Mouse (Mus musculus) heart, embryonic 11.5 days (tissue): ENCODE measurements at regions not wholly inside any gene's neighbourhood (a gene's known extent, or its start where the extent isn't known, plus 50 kb on each side); places are given as distances from the start of the nearest gene placed in this dataset.
A peak's percentile ranks its signal among the peaks of the same experiment; 100 is the strongest.

Experiments used
- ATAC-seq: fragments of 200-750 bp; cut with Nextera tagmentation; replicated peaks from 2 replicates; pipeline ENCODE4 v1.8.0; 2017; ENCODE audit warnings: moderate library complexity; ENCODE audit not compliant: insufficient number of reproducible peaks, low FRiP score, low TSS enrichment
- H3K27ac ChIP-seq: fragments of 300-500 bp; sonication (generic); 2 replicates; pipeline ENCODE4 v1.5.1; 2014; ENCODE audit warnings: mild to moderate bottlenecking, low read depth, low read length
- H3K27me3 ChIP-seq: fragments of 300-500 bp; sonication (generic); 2 replicates; pipeline ENCODE4 v1.6.1; 2014; ENCODE audit warnings: mild to moderate bottlenecking, low read length, mixed read lengths; ENCODE audit not compliant: control insufficient read depth, insufficient read depth
- H3K36me3 ChIP-seq: fragments of 300-500 bp; sonication (generic); 2 replicates; pipeline ENCODE4 v1.6.1; 2014; ENCODE audit warnings: mild to moderate bottlenecking, low read length, moderate library complexity, mixed read lengths; ENCODE audit not compliant: control insufficient read depth, insufficient read depth
- H3K4me1 ChIP-seq: fragments of 300-500 bp; sonication (generic); 2 replicates; pipeline ENCODE4 v1.6.1; 2014; ENCODE audit warnings: low read length; ENCODE audit not compliant: control insufficient read depth, insufficient read depth
- H3K4me2 ChIP-seq: fragments of 300-500 bp; sonication (generic); 2 replicates; pipeline ENCODE4 v1.6.1; 2014; ENCODE audit warnings: mild to moderate bottlenecking, moderate library complexity
- H3K4me3 ChIP-seq: fragments of 300-500 bp; sonication (generic); 2 replicates; pipeline ENCODE4 v1.5.1; 2014; ENCODE audit warnings: low read depth, low read length
- H3K9ac ChIP-seq: fragments of 300-500 bp; sonication (generic); 2 replicates; pipeline ENCODE4 v1.6.1; 2014; ENCODE audit warnings: mild to moderate bottlenecking, low read depth, low read length, moderate library complexity
- H3K9me3 ChIP-seq: fragments of 300-500 bp; sonication (generic); replicated peaks from 2 replicates; pipeline ENCODE4 v1.6.1; 2016; ENCODE audit warnings: low read length; ENCODE audit not compliant: control insufficient read depth
- WGBS: fragments of 180-500 bp; shearing (Covaris S2); extraction: QIAGEN DNeasy Blood & Tissue Kit; methylation state at CpG from one replicate; pipeline ENCODE4 v1.1.7; 2014; ENCODE audit not compliant: insufficient replicate concordance; 5-methylcytosine and 5-hydroxymethylcytosine counted together

DNA sequence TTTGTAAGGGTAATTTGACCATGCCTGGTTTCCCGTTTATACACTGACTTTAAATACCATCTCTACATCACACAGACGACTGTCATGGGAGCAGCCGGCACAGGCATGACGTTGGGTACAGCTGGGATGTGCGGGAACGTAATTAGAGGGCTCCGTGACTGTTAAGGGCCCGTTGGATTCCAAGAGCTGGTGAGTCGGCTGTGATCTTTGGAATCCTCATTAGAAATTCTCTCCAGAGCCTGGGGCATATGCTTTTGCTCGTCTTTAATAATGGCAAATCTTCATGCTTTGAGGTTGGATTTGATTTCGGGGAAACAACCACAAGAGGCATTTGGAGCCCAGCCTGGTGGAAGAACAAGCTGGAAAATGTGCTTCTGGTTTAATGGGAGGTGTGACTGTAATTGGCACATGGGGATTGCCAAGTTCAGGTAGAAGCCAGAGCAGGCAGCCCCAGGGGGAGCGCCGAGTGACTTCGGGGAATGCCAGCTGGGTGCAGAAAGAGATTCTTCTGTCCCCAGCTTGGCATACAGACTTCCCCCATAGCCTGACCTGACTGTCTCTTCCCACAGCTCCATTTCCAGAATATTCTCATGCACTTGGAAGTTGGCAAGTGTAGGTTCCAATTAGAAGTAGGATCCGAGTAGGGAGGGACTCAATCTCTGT is 275.4 kb upstream of the 4930535I16Rik start:
- Histone ChIP-seq H3K9me3 (no peaks in the 10 kb centered on the region), H3K27me3 (peaks cover 43% of the 10 kb centered on the region), H3K36me3 (no peaks in the 10 kb centered on the region), H3K4me3 (no peak overlapping the region), H3K9ac (no peak overlapping the region), H3K27ac (no peak overlapping the region), H3K4me2 (no peak overlapping the region), H3K4me1 (no peaks in the 10 kb centered on the region)
- ATAC-seq, result no peak
- 74% methylated on average over 15 of the region's 15 CpGs for WGBS

DNA sequence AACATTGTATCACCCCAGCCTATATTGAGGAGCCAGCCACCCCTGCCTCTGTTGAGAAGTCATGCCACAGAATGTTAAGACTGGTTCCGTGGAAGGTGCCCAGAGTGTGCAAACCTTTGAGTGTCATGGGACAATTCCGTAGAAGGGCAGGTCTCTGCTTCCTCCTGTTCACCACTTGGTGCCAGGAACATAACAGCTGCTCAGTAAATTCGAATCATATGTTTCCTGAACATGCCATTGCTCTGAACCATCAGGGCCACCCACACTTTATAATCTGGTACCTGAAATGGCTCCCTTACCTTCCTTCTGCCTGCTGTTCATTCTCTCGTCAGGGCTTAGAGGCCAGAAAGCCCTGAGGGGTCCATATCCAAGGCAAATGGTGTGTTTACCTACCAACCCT is 273.0 kb upstream of the 4930535I16Rik start:
- H3K4me2 ChIP-seq, result no peak overlapping the region
- H3K4me3 ChIP-seq, result no peak overlapping the region
- H3K36me3 ChIP-seq, result no peaks in the 10 kb centered on the region
- no peak for ATAC-seq
- H3K27me3 ChIP-seq, result peaks cover 43% of the 10 kb centered on the region
- 66% methylated on average over 4 of the region's 4 CpGs for WGBS
- no peaks in the 10 kb centered on the region for H3K9me3 ChIP-seq
- H3K4me1 ChIP-seq, result no peaks in the 10 kb centered on the region
- no peak overlapping the region for H3K27ac ChIP-seq
- no peak overlapping the region for H3K9ac ChIP-seq

- Histone ChIP-seq H3K4me3 (no peak overlapping the region), H3K4me1 (no peaks in the 10 kb centered on the region), H3K9ac (no peak overlapping the region), H3K36me3 (no peaks in the 10 kb centered on the region), H3K9me3 (no peaks in the 10 kb centered on the region), H3K27me3 (peaks cover 35% of the 10 kb centered on the region), H3K27ac (no peak overlapping the region), H3K4me2 (no peak overlapping the region)
- no peak for ATAC-seq
- 59% methylated on average over 13 of the region's 13 CpGs for WGBS
Measured at GRCm38 (mm10) chr4:124189993-124190385, 272.2 kb upstream of the 4930535I16Rik start.

- 20% methylated on average over 24 of the region's 24 CpGs for WGBS
Measured at GRCm38 (mm10) chr4:124189352-124189992, 271.6 kb upstream of the 4930535I16Rik start.

GRCm38 (mm10) chr4:124187108-124187507 is 269.3 kb upstream of the 4930535I16Rik start:
- 70% methylated on average over 4 of the region's 4 CpGs for WGBS
- H3K27me3 ChIP-seq, result peaks cover 38% of the 10 kb centered on the region

More at GRCm38 (mm10) chr4:124189352-124189992, 271.6 kb upstream of the 4930535I16Rik start:
- Histone ChIP-seq H3K27ac (no peak overlapping the region), H3K36me3 (no peaks in the 10 kb centered on the region), H3K27me3 (peaks cover 33% of the 10 kb centered on the region), H3K4me2 (peak overlapping the region; percentile 6; the same call in 1 of the 2 replicates), H3K4me3 (no peak overlapping the region), H3K9ac (no peak overlapping the region), H3K4me1 (no peaks in the 10 kb centered on the region), H3K9me3 (no peaks in the 10 kb centered on the region)
- ATAC-seq, result no peak

GRCm38 (mm10) chr4:124181335-124181734 is 263.5 kb upstream of the 4930535I16Rik start:
- peaks cover 43% of the 10 kb centered on the region for H3K27me3 ChIP-seq
- no peak for ATAC-seq
- H3K27ac ChIP-seq, result no peak overlapping the region

More at GRCm38 (mm10) chr4:124187108-124187507, 269.3 kb upstream of the 4930535I16Rik start:
- Histone ChIP-seq H3K4me3 (no peak overlapping the region), H3K36me3 (no peaks in the 10 kb centered on the region), H3K4me1 (no peaks in the 10 kb centered on the region), H3K27ac (no peak overlapping the region), H3K4me2 (no peak overlapping the region), H3K9me3 (no peaks in the 10 kb centered on the region), H3K9ac (no peak overlapping the region)
- ATAC-seq, result no peak

GRCm38 (mm10) chr4:124178401-124179018 is 260.7 kb upstream of the 4930535I16Rik start:
- Histone ChIP-seq H3K27ac (no peak overlapping the region), H3K4me3 (peak overlapping the region; percentile 53), H3K9me3 (no peaks in the 10 kb centered on the region), H3K27me3 (peaks cover 46% of the 10 kb centered on the region), H3K4me1 (0 out of 2 replicates have a peak, but pooled peaks cover 3% of the 10 kb centered on the region), H3K4me2 (peak overlapping the region; percentile 93), H3K36me3 (no peaks in the 10 kb centered on the region), H3K9ac (peak overlapping the region; percentile 65; the same call in 1 of the 2 replicates)
- ATAC-seq, result no peak
- WGBS, result under 1% methylated on average over 50 of the region's 50 CpGs

More at GRCm38 (mm10) chr4:124181335-124181734, 263.5 kb upstream of the 4930535I16Rik start:
- 76% methylated on average over 4 of the region's 4 CpGs for WGBS
- no peak overlapping the region for H3K4me3 ChIP-seq
- no peak overlapping the region for H3K9ac ChIP-seq
- no peaks in the 10 kb centered on the region for H3K36me3 ChIP-seq
- 0 out of 2 replicates have a peak, but pooled peaks cover 3% of the 10 kb centered on the region for H3K4me1 ChIP-seq
- H3K9me3 ChIP-seq, result no peaks in the 10 kb centered on the region
- no peak overlapping the region for H3K4me2 ChIP-seq

DNA sequence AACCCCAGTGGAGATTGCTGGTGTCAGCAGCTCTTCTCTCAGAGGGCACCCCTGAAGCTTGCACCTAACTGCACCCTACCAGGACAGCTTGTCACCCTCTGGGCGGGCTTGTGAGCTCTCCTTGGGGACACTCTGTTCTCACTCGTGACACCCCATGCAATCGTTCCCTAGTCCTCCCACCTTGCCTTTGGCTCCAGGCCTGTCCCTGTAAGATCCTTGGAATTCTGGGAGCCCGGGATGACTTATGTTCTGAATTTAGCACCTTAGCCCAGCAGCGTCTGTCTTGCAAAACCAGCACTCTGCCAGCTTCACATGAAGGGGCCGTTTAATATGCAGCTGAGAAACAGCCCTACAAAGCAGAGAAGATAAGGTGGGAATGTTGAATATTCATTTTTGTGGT is 257.7 kb upstream of the 4930535I16Rik start:
- Histone ChIP-seq H3K9ac (no peak overlapping the region), H3K9me3 (no peaks in the 10 kb centered on the region), H3K27me3 (peaks cover 39% of the 10 kb centered on the region), H3K36me3 (no peaks in the 10 kb centered on the region), H3K4me2 (no peak overlapping the region), H3K27ac (no peak overlapping the region), H3K4me3 (no peak overlapping the region), H3K4me1 (0 out of 2 replicates have a peak, but pooled peaks cover 3% of the 10 kb centered on the region)
- WGBS, result 35% methylated on average over 6 of the region's 6 CpGs
- no peak for ATAC-seq
